Mouse (Mus musculus) lung, adult 18-20 months (tissue): Measurements from ENCODE around the gene Efna3.

Experiments
- DNase-seq, 2 experiments: peaks; one replicate each; pipeline ENCODE4 v3.0.0; 2022; ENCODE audit warnings: mixed read lengths in 2 of 2

Gene Efna3

GRCm38 (mm10) chr3:89322514-89323165 lies at the start of gene Efna3:
Gene Efna3 (minus strand): TSS chr3:89322965.
- peak; percentile 74 to 76 for DNase-seq

- no peak for DNase-seq
Observed at GRCm38 (mm10) chr3:89367338-89367737, 44.6 kb upstream of the Efna3 start.

- DNase-seq: no peak
Observed at GRCm38 (mm10) chr3:89365486-89366414, 43.0 kb upstream of the Efna3 start.

DNA sequence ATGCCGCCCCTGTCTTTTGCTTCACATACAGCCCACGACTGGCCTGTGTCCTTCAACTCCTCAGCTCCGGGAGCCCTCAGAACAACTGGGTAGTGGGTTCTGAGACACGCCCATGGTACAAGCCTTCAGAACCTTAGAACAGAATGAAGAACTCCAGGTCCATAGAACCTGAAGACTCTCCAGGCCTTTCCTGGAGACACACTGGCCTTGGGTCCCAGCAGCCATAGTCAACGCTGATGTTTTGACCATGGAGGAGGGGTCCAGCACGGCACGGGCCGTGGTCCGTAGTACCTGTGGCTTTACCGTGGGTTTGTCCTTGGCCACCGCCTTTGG lies 42.4 kb upstream of the Efna3 start, which contains the start of gene Dcst1:
Dcst1 (minus strand) TSS at position 101 of the 333 bp plus-strand sequence.
- no peak for DNase-seq

DNA sequence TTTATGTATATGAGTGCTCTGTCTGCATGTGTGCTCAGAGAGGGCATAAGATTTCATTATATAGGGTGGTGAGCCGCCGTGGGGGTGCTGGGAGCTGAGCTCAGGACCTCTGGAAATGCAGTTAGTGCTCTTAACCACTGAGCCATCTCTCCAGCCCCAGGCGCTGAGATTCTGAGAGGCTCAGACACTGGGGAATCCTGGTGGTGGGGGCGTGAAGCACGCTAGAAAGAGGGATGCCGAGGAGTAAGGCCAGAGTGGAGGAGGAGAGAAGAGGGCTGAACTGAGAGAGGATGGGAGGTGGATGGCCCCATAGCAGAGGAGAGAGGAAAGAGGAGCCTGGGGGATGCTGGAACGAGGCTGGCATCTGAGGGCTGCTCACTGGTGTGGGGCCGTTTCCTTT lies 41.9 kb upstream of the Efna3 start:
- DNase-seq: no peak

GRCm38 (mm10) chr3:89361675-89362074 lies 38.9 kb upstream of the Efna3 start, which contains the start of gene Dcst2:
Gene Dcst2 (plus strand): TSS chr3:89361975.
- no peak for DNase-seq

- no peak for DNase-seq
Observed at GRCm38 (mm10) chr3:89360237-89360636, 37.5 kb upstream of the Efna3 start.

DNA sequence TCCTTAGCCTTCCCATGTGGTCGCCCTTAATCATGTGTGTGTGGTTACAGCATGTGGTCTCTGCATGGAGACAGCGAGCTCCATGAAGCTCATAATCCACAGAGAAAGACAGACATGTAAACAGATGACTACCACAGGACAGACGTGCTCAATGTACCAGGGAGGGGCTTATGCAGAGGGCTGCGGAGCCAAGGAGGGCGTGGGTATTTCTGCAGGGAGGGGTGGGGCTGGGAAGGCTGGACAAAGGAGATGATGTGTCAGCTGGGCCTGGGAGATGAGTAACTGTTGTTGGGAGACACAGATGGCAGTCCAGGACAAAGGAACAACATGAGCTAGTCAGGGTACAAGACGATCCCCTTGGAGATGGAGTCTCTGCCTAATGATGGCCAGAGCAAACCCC lies 36.9 kb upstream of the Efna3 start:
- no peak for DNase-seq

- no peak for DNase-seq
Observed at GRCm38 (mm10) chr3:89356029-89356428, 33.3 kb upstream of the Efna3 start.

- DNase-seq: no peak
Observed at GRCm38 (mm10) chr3:89355512-89355902, 32.7 kb upstream of the Efna3 start.

DNA sequence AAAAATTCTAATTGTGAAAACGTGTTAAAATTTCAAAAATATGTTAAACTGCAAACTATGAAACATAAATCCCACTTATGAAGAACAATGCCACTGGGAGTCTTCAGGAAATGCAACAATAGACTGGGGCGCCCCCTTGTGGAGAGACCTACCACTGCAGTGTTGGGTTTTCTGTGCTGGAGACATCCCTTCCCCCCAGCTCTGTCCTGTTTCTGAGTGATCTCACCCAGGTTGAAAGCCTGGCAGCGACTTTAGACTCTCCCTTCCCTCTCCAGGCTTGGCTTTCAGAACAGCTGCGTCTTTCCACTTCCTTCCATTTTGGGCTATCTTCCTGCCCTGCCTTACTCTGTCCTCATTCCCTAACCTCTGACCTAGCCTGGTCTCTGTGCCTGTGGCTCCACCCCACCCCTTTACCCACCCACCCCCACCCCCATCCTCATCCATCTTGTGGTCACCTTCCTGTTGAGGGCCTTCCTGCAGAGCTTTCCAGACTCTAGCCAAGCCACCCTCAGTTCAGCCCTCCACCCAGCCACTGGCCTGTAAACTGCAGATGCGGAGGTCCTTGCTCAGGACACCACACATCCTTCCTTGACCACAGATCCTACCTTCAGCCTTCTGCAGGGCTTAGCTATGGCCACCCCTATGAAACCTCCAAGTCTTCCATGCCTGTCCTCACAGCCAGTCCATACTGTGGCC lies 32.2 kb upstream of the Efna3 start:
- DNase-seq: peak; percentile 84 to 88

DNA sequence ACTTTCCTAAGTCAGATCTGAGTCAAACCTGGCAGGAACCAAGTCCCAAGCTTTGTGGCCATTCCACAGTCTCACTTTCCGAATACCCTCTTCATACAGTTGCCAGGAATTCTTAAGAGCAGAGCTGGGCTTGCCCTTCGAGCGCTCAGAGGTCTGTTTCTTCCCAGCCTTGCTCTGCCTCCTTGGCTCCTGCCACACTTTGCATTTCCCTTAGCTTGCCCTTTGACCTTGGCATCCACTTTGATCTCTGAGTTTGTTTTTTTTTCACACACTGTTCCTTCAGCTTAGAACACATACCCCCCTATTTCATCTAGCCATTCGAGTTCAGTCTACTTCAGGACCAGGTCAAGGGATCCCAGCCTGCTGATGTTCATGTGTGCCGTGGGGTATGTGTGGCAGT lies 28.5 kb upstream of the Efna3 start:
- DNase-seq: no peak

DNA sequence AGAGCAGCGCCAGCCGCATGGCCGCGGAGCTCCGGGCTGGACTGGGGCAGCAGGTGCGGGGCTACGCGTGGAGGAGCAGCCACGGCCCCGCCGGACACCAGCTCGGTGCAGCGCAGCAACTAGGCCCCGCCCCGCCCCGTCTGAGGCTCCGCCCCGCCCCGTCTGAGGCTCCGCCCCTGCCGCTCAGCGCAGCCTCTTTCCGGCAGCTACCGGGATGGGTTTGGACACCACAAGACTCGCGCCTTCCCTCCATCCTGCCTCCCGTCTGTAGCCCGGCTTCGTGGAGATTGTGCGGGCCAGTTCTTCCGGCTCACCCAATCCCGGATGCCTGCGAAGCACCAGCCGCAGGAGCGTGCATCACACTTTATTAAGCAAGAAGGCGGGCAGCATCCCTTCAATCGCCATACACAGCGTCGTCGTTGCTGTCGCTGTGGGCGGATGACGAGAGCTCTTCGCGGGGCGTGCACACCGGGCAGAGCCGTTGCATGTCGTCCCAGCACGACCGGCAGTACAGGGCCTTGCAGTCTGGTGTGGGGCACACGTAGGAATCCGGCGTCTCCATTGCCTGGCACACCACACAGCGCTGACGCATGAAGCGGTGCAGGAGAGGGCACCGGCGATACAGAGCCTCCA lies 27.2 kb upstream of the Efna3 start, which contains the start of gene Adam15:
Adam15 (minus strand) TSS at position 128 of the 633 bp plus-strand sequence.
- peak; percentile 88 to 93 for DNase-seq

GRCm38 (mm10) chr3:89348911-89349868 lies 26.4 kb upstream of the Efna3 start:
- peak; percentile 83 to 86 for DNase-seq

DNA sequence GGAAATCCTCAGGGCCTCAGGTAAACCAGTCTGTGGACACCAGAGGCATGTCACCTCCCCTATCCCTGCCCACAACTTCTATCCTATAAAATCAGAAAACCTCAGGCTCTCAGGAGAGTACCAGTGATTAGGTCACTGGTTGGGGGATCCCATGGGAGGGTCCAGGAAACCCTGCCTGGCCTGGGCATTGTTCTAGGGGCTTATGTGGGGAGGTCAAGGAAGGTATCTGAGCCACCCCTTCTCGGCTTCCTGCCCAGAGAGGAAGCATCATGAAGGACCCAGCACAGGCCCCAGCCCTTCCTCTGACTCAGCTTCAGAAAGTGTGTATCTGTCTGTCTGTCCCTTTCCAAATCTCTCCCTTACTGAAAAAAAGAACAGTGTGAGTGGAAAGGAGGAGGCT lies 25.2 kb upstream of the Efna3 start:
- no peak for DNase-seq

- DNase-seq: no peak
Observed at GRCm38 (mm10) chr3:89346815-89347540, 24.2 kb upstream of the Efna3 start.

GRCm38 (mm10) chr3:89343279-89343678 lies 20.5 kb upstream of the Efna3 start:
- no peak for DNase-seq

GRCm38 (mm10) chr3:89341794-89342193 lies 19.0 kb upstream of the Efna3 start:
- no peak for DNase-seq

DNA sequence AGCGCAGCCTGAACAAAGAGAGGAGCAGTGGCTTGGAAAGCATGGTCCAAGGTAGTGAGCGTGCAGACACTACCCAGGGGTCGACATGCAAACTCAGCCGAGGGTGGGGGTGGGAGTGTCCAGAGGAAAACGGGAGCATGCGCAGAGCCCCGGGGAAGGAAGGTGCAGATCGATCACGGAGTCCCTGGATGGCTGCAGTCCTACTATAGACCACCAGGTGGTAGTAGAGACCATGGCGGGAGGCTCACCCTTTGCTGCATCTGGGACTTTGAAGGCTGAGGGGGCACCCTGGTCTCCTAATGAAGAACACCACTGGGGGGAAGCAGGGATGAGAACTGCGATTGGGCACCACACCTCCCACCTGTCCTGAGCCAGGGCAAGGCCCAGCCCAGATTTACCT lies 17.7 kb upstream of the Efna3 start:
- DNase-seq: peak; percentile 64 to 78

DNA sequence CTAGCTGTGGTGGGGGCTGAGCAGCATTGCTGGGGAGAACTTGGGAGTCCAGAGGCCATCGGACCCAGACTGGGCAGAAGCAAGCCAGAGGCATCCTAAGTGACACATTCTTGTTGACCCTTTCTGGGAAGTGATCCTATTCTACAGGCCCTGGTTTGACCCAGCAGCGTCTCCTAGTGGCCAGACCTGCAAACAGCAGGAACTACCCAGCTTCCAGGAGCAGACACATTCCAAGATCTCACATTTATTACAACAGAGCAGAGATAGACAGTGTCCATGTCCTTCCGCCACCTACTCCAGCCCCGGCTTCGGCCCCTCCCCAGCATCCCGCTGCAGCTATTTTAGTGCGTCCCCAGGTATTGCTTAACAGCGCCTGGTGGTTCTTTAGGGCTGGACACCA lies 16.7 kb upstream of the Efna3 start:
- peak; percentile 59 to 72 for DNase-seq
